Mouse (Mus musculus): ENCODE data around the gene Nupl1.

DNA sequence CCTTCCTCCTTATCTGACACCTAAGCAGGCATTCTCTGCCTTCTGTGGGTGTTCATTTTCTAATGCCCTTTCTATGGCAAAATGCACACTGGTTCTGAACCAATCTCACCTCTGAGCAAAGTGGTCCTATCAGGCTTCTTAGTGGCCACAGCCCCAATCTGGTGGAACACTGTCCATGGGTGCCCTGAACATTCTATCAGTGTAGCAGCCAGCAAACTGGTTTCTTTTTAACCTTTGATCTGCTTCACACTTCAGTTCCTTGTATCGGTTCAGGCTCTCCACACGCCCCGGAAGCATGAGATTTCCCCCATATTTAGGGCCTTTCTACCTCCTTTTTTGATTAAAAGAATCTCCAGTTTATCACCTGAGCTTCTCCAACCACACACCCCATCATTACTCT is 36.2 kb downstream of the Nupl1 start:
- TF ChIP-seq CTCF (IDR thresholded peaks at IDR 0.05; ENCODE audit: borderline replicate concordance, control insufficient read depth, extremely low read depth, insufficient read depth, low read length, poor library complexity): no peak
- no peak for TF ChIP-seq POLR2A (IDR thresholded peaks at IDR 0.05; ENCODE audit: control insufficient read depth, extremely low read depth, insufficient read depth, low read length, poor library complexity)
